In genomic region chr1:62734420-62734931, GRCm38 (mm10) we compare ENCODE assay signal across 23 mouse cellular contexts. TPM values are rescaled to one million over a fixed set of nuclear protein-coding genes. Genes with fewer than 3 reads are reported as not detected.
DNase-seq lines count a peak whose midpoint lies in the region; ATAC-seq and TF ChIP-seq lines count a peak whose summit lies in the region.
"Had no signal": no experiment of that assay in that cellular context is flagged by ENCODE, and none has a peak within 500 bp of the region (broad histone marks: within the 10 kb centered on the region; RNA-seq: fewer than 3 reads in every experiment).

No protein-coding gene starts in this region.

- WGBS in kidney, embryonic 15.5 days: 79% methylated on average over 5 of the region's 5 CpGs
- 47% methylated on average over 5 of the region's 5 CpGs for WGBS in stomach, postnatal 0 days

- TF ChIP-seq CTCF in bone marrow macrophage, adult 2 months (IDR thresholded peaks at IDR 0.05; ENCODE audit: low read depth, low read length): no peak
- no peak for TF ChIP-seq CTCF in stomach, postnatal 0 days (IDR thresholded peaks at IDR 0.05; ENCODE audit: low read depth)

- no peak for ATAC-seq in kidney, embryonic 15.5 days (replicated peaks; ENCODE audit: low FRiP score)
- peak; percentile 73 for ATAC-seq in stomach, postnatal 0 days (ENCODE audit: low FRiP score, low TSS enrichment)
- ATAC-seq: activated CD4-positive, CD25-positive, alpha-beta regulatory T cell, adult 4 months; CD4-positive, CD25-positive, alpha-beta regulatory T cell, adult 4 months; forebrain, embryonic 14.5 days; Patski had no signal

- H3K36me3 ChIP-seq in kidney, embryonic 15.5 days: no peaks in the 10 kb centered on the region
- H3K36me3 ChIP-seq in stomach, postnatal 0 days (ENCODE audit: control insufficient read depth, insufficient read depth, low read length): no peaks in the 10 kb centered on the region
- H3K36me3 ChIP-seq: forebrain, embryonic 10.5 days; heart, embryonic 12.5 days had no signal

- peaks cover 29% of the 10 kb centered on the region for H3K4me1 ChIP-seq in kidney, embryonic 15.5 days
- H3K4me1 ChIP-seq in bone marrow macrophage, adult 2 months (ENCODE audit: control insufficient read depth, insufficient read depth, low read length): peaks cover 69% of the 10 kb centered on the region
- H3K4me1 ChIP-seq in stomach, postnatal 0 days (replicated peaks; ENCODE audit: control insufficient read depth, insufficient read depth): 0 out of 2 replicates have a peak, but pooled peaks cover 2% of the 10 kb centered on the region

- H3K27me3 ChIP-seq in kidney, embryonic 15.5 days: no peaks in the 10 kb centered on the region
- no peaks in the 10 kb centered on the region for H3K27me3 ChIP-seq in stomach, postnatal 0 days (ENCODE audit: control insufficient read depth, insufficient read depth, low read length)
- H3K27me3 ChIP-seq: embryonic facial prominence, embryonic 15.5 days; heart, embryonic 12.5 days; Patski had no signal

- H3K9ac ChIP-seq in kidney, embryonic 15.5 days: no peak overlapping the region
- H3K9ac ChIP-seq in stomach, postnatal 0 days (ENCODE audit: low read length): no peak overlapping the region
- H3K9ac ChIP-seq: embryonic facial prominence, embryonic 15.5 days; heart, embryonic 12.5 days had no signal

- no peak overlapping the region for H3K4me2 ChIP-seq in kidney, embryonic 15.5 days
- H3K4me2 ChIP-seq in stomach, postnatal 0 days (replicated peaks; ENCODE audit: low read depth): no peak overlapping the region
- H3K4me2 ChIP-seq: embryonic facial prominence, embryonic 15.5 days; heart, embryonic 12.5 days had no signal

- DNase-seq in kidney, adult 11 months: peak; percentile 56
- no peak for DNase-seq in kidney, postnatal 4 days
- peak; percentile 35 for DNase-seq in kidney, postnatal 10 days
- no peak for DNase-seq in stomach, postnatal 0 days (ENCODE audit: low spot score)
- no peak for DNase-seq in heart, postnatal 10 days
- DNase-seq: adrenal gland, postnatal 14 days; B cell, adult 2 months; cerebellum, adult 2 months; cerebellum, postnatal 14 days; embryo, embryonic 11 days; gastrocnemius, adult 2 months; gastrocnemius, postnatal 25 days; heart, postnatal 36 days had no signal

- TF ChIP-seq POLR2A in bone marrow macrophage, adult 2 months (IDR thresholded peaks at IDR 0.05; ENCODE audit: borderline replicate concordance, low read depth, low read length): no peak

- intact Hi-C loops in heart, postnatal 10 days (cut with DNase I): no loop called here

- TF ChIP-seq EP300 in stomach, postnatal 0 days (optimal IDR thresholded peaks at IDR 0.05): no peak

- H3K4me3 ChIP-seq in kidney, embryonic 15.5 days (replicated peaks): no peak overlapping the region
- no peak overlapping the region for H3K4me3 ChIP-seq in bone marrow macrophage, adult 2 months (ENCODE audit: insufficient read depth, low read length)
- no peak overlapping the region for H3K4me3 ChIP-seq in stomach, postnatal 0 days (ENCODE audit: low read depth, low read length)
- H3K4me3 ChIP-seq: embryonic facial prominence, embryonic 15.5 days; erythroblast, embryonic 14.5 days; forebrain, embryonic 10.5 days; gastrocnemius, adult 2 months; heart, embryonic 12.5 days had no signal

- H3K27ac ChIP-seq in kidney, embryonic 15.5 days: no peak overlapping the region
- 0 out of 2 replicates have a peak overlapping the region, but pooled peaks have one; percentile 14 for H3K27ac ChIP-seq in bone marrow macrophage, adult 2 months (ENCODE audit: insufficient read depth, low read depth, low read length)
- no peak overlapping the region for H3K27ac ChIP-seq in stomach, postnatal 0 days (replicated peaks)
- H3K27ac ChIP-seq: embryonic facial prominence, embryonic 15.5 days; forebrain, embryonic 10.5 days; gastrocnemius, adult 2 months had no signal

- H3K9me3 ChIP-seq in kidney, embryonic 15.5 days (replicated peaks): no peaks in the 10 kb centered on the region
- H3K9me3 ChIP-seq in stomach, postnatal 0 days (ENCODE audit: control insufficient read depth, low read length): no peaks in the 10 kb centered on the region
- H3K9me3 ChIP-seq: embryonic facial prominence, embryonic 15.5 days; forebrain, embryonic 10.5 days; heart, embryonic 12.5 days had no signal

RNA-seq across cellular contexts. Expression of gene Nrp2, which starts 31.4 kb away (rescaled TPM):
- polyA plus RNA-seq in kidney, embryonic 15.5 days (2015; fragmentation: Nextera tagmentation; extraction: Ambion mirVana): 11.7 and 12.2 TPM in 2 replicates
- polyA plus RNA-seq in bone marrow macrophage, adult 2 months (2012; ENCODE audit: insufficient read depth, insufficient read length, missing spikeins): 86.4 and 97.2 TPM in 2 replicates
- 10.2 TPM in 2 replicates for polyA plus RNA-seq in stomach, postnatal 0 days (2015; fragmentation: Nextera tagmentation; extraction: Ambion mirVana)
- 10 to 100 TPM; 64.3 to 76.0 TPM for total RNA-seq in heart, postnatal 10 days (2021)

Comparison
In these comparisons a context has a peak if more than half of its experiments do, and no peak if none do; other contexts are left out.
1. DNase-seq: peak in kidney, adult 11 months (single experiment) and kidney, postnatal 10 days (single experiment); none in kidney, postnatal 4 days (0 of 2), stomach, postnatal 0 days (single experiment) and heart, postnatal 10 days (0 of 2).